Mouse (Mus musculus) liver, postnatal 0 days (tissue): Measurements from ENCODE around the gene Scpep1.
A peak's percentile ranks its signal among the peaks of the same experiment; 100 is the strongest.

ENCODE experiments used
- CTCF ChIP-seq: sonication (generic); IDR thresholded peaks from 2 replicates; pipeline ENCODE4 v1.5.1; 2016; ENCODE audit warnings: antibody characterized with exemption, low read depth
- EP300 ChIP-seq: IDR thresholded peaks from 2 replicates; pipeline ENCODE4 v1.6.1; 2016; ENCODE audit warnings: antibody characterized with exemption, low read depth, mild to moderate bottlenecking

GRCm38 (mm10) chr11:88908557-88909211 lies 46.6 kb downstream of the Scpep1 start:
- no peak for TF ChIP-seq EP300
- peak; percentile 80 for TF ChIP-seq CTCF
